7 mouse cellular contexts compared by ENCODE assay signal in the genomic region with DNA sequence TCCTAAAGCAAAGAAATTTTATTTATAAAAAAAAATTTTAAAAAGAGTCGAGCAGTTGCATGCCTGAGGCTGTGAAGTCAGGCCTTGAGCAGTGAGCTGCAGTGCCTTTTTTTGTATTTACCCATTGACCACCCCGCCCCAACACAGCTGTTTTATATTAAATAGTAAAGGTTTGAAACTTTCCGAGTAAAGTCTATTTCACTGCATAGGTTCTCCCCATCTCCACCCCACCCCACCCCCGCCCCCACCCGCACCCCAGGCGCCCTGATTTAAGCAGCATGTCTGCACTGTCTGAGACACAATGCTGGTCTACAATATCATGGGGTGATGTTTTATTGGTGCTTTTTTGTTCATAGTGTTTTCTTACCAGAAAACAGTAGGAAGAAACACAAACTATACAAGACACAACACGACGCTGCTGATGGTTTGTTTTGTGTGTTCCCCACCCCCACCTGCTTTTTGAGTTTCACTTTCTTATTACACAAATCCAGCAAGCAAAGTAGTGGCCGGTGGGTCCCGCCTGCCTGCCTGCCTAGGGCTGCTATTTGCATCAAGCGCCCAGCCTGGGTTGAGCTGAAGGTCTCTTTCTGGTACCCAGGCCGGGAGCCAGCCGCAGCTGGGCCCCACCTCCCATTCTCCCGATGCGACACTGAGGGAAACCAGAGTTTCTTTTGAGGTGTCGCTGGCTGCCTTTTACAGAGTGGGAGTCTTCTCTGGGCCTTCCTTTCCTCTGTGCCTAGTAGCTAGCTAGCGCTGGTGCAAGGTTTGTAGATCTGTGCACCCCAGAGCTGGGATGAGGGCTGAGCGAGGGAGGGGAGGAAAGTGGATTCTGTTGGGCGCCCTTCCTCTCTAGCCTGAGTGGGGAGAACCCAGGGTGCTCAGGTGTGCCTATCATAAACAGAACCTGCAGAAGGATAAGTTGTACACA.
DNase-seq lines count a peak whose midpoint lies in the region; ATAC-seq and TF ChIP-seq lines count a peak whose summit lies in the region.

No protein-coding gene starts in this region.

- H3K4me2 ChIP-seq in embryonic facial prominence, embryonic 11.5 days (ENCODE audit: low read depth, low read length), result peak overlapping the region; percentile 13; the same call in 1 of the 2 replicates
- H3K4me2 ChIP-seq in limb, embryonic 14.5 days (replicated peaks; ENCODE audit: low read depth, low read length, severe bottlenecking), result peak overlapping the region; percentile 28; the same call in 1 of the 2 replicates
- H3K4me2 ChIP-seq in stomach, postnatal 0 days (replicated peaks; ENCODE audit: low read depth), result peak overlapping the region; percentile 44
- H3K4me2 ChIP-seq in forebrain, embryonic 16.5 days (ENCODE audit: low read length), result no peak overlapping the region

- peak overlapping the region; percentile 52; the same call in 1 of the 2 replicates for H3K27ac ChIP-seq in embryonic facial prominence, embryonic 11.5 days (replicated peaks; ENCODE audit: low read depth, low read length)
- peak overlapping the region; percentile 66 for H3K27ac ChIP-seq in limb, embryonic 14.5 days (replicated peaks; ENCODE audit: low read depth, low read length)
- 0 out of 2 replicates have a peak overlapping the region, but pooled peaks have one; percentile 30 for H3K27ac ChIP-seq in stomach, postnatal 0 days (replicated peaks)
- H3K27ac ChIP-seq in forebrain, embryonic 16.5 days (ENCODE audit: low read length), result no peak overlapping the region

- H3K27me3 ChIP-seq in embryonic facial prominence, embryonic 11.5 days (ENCODE audit: control insufficient read depth, insufficient read depth, low read length), result no peaks in the 10 kb centered on the region
- no peaks in the 10 kb centered on the region for H3K27me3 ChIP-seq in limb, embryonic 14.5 days (ENCODE audit: control insufficient read depth, insufficient read depth, low read length)
- H3K27me3 ChIP-seq in stomach, postnatal 0 days (ENCODE audit: control insufficient read depth, insufficient read depth, low read length), result no peaks in the 10 kb centered on the region
- H3K27me3 ChIP-seq in forebrain, embryonic 16.5 days (replicated peaks; ENCODE audit: control insufficient read depth, insufficient read depth, low read length), result 0 out of 2 replicates have a peak, but pooled peaks cover 2% of the 10 kb centered on the region

- no peak for TF ChIP-seq POLR2A in lung, adult 2 months (IDR thresholded peaks at IDR 0.05; ENCODE audit: borderline replicate concordance, extremely low read depth, low read depth, low read length)
- no peak for TF ChIP-seq POLR2A in limb, embryonic 14.5 days (IDR thresholded peaks at IDR 0.05; ENCODE audit: borderline replicate concordance, extremely low read depth, insufficient read depth, insufficient read length)

- intact Hi-C loops in left cerebral cortex, postnatal 25 days (cut with DNase I), result no loop called here

- H3K4me3 ChIP-seq in lung, adult 2 months (replicated peaks; ENCODE audit: extremely low read depth, low read depth, low read length), result peak overlapping the region; percentile 36
- H3K4me3 ChIP-seq in embryonic facial prominence, embryonic 11.5 days (ENCODE audit: low read depth, low read length), result no peak overlapping the region
- 0 out of 2 replicates have a peak overlapping the region, but pooled peaks have one; percentile 9 for H3K4me3 ChIP-seq in limb, embryonic 14.5 days (replicated peaks; ENCODE audit: low read length)
- peak overlapping the region; percentile 22; the same call in 1 of the 2 replicates for H3K4me3 ChIP-seq in stomach, postnatal 0 days (ENCODE audit: low read depth, low read length)
- no peak overlapping the region for H3K4me3 ChIP-seq in forebrain, embryonic 16.5 days (replicated peaks; ENCODE audit: low read length)

- no peaks in the 10 kb centered on the region for H3K36me3 ChIP-seq in embryonic facial prominence, embryonic 11.5 days (replicated peaks; ENCODE audit: control insufficient read depth, insufficient read depth, low read depth, low read length)
- H3K36me3 ChIP-seq in limb, embryonic 14.5 days (ENCODE audit: control insufficient read depth, insufficient read depth, low read length), result peaks cover 15% of the 10 kb centered on the region
- no peaks in the 10 kb centered on the region; the same call in 1 of the 2 replicates for H3K36me3 ChIP-seq in stomach, postnatal 0 days (ENCODE audit: control insufficient read depth, insufficient read depth, low read length)
- H3K36me3 ChIP-seq in forebrain, embryonic 16.5 days (ENCODE audit: control insufficient read depth, insufficient read depth), result no peaks in the 10 kb centered on the region

- no peak for TF ChIP-seq CTCF in lung, adult 2 months (IDR thresholded peaks at IDR 0.05; ENCODE audit: insufficient read depth, low read length)
- TF ChIP-seq CTCF in stomach, postnatal 0 days (IDR thresholded peaks at IDR 0.05; ENCODE audit: low read depth), result no peak

- H3K4me1 ChIP-seq in lung, adult 2 months (ENCODE audit: control insufficient read depth, insufficient read depth, low read length), result no peaks in the 10 kb centered on the region
- H3K4me1 ChIP-seq in embryonic facial prominence, embryonic 11.5 days (ENCODE audit: control insufficient read depth, insufficient read depth, low read length), result no peaks in the 10 kb centered on the region
- peaks cover 5% of the 10 kb centered on the region; the same call in 1 of the 2 replicates for H3K4me1 ChIP-seq in limb, embryonic 14.5 days (ENCODE audit: control insufficient read depth, insufficient read depth, low read length)
- H3K4me1 ChIP-seq in stomach, postnatal 0 days (replicated peaks; ENCODE audit: control insufficient read depth, insufficient read depth), result no peaks in the 10 kb centered on the region
- no peaks in the 10 kb centered on the region for H3K4me1 ChIP-seq in forebrain, embryonic 16.5 days (replicated peaks; ENCODE audit: control insufficient read depth, insufficient read depth, low read length)

- WGBS in lung, adult 2 months, result 36% methylated on average over 19 of the region's 19 CpGs
- 28% methylated on average over 19 of the region's 19 CpGs for WGBS in embryonic facial prominence, embryonic 11.5 days
- 16% methylated on average over 19 of the region's 19 CpGs for WGBS in limb, embryonic 14.5 days
- WGBS in stomach, postnatal 0 days, result 33% methylated on average over 19 of the region's 19 CpGs
- 38% methylated on average over 19 of the region's 19 CpGs for WGBS in forebrain, embryonic 16.5 days

- DNase-seq in lung, adult 2 months, result peak; percentile 12
- no peak for DNase-seq in lung, postnatal 25 days (ENCODE audit: low spot score)
- peak; percentile 66 for DNase-seq in embryonic facial prominence, embryonic 11.5 days (ENCODE audit: low spot score)
- DNase-seq in limb, embryonic 14.5 days (ENCODE audit: low spot score), result peak; percentile 75
- peak; percentile 36 for DNase-seq in stomach, postnatal 0 days (ENCODE audit: low spot score)
- DNase-seq in left cerebral cortex, postnatal 25 days (ENCODE audit: low spot score in 2 of 2), result no peak

- H3K9me3 ChIP-seq in embryonic facial prominence, embryonic 11.5 days (replicated peaks; ENCODE audit: control insufficient read depth, low read length), result no peaks in the 10 kb centered on the region
- H3K9me3 ChIP-seq in limb, embryonic 14.5 days (ENCODE audit: control insufficient read depth, low read length), result no peaks in the 10 kb centered on the region
- H3K9me3 ChIP-seq in stomach, postnatal 0 days (ENCODE audit: control insufficient read depth, low read length), result no peaks in the 10 kb centered on the region
- H3K9me3 ChIP-seq in forebrain, embryonic 16.5 days (ENCODE audit: control insufficient read depth, low read length), result no peaks in the 10 kb centered on the region

- TF ChIP-seq EP300 in stomach, postnatal 0 days (optimal IDR thresholded peaks at IDR 0.05), result no peak

- ATAC-seq in embryonic facial prominence, embryonic 11.5 days (replicated peaks; ENCODE audit: insufficient number of reproducible peaks, low FRiP score, low TSS enrichment, low read depth), result 0 out of 2 replicates have a peak, but pooled peaks have one; percentile 60
- ATAC-seq in limb, embryonic 14.5 days (ENCODE audit: low FRiP score, low read depth), result peak; percentile 76
- peak; percentile 63; the same call in 1 of the 2 replicates for ATAC-seq in stomach, postnatal 0 days (ENCODE audit: low FRiP score, low TSS enrichment)
- no peak for ATAC-seq in forebrain, embryonic 16.5 days

- peak overlapping the region; percentile 28; the same call in 1 of the 2 replicates for H3K9ac ChIP-seq in embryonic facial prominence, embryonic 11.5 days (replicated peaks; ENCODE audit: low read length)
- peak overlapping the region; percentile 40 for H3K9ac ChIP-seq in limb, embryonic 14.5 days (ENCODE audit: low read depth, low read length, severe bottlenecking)
- peak overlapping the region; percentile 9; the same call in 1 of the 2 replicates for H3K9ac ChIP-seq in stomach, postnatal 0 days (ENCODE audit: low read length)
- no peak overlapping the region for H3K9ac ChIP-seq in forebrain, embryonic 16.5 days (replicated peaks; ENCODE audit: low read depth, low read length)

Comparison
In these comparisons a context has a peak if more than half of its experiments do, and no peak if none do; other contexts are left out.
1. DNase-seq: peak in lung, adult 2 months (single experiment), embryonic facial prominence, embryonic 11.5 days (single experiment), limb, embryonic 14.5 days (single experiment) and stomach, postnatal 0 days (single experiment); none in lung, postnatal 25 days (single experiment) and left cerebral cortex, postnatal 25 days (0 of 2).
2. H3K4me3 ChIP-seq: peak in lung, adult 2 months (single experiment), limb, embryonic 14.5 days (single experiment) and stomach, postnatal 0 days (single experiment); none in embryonic facial prominence, embryonic 11.5 days (single experiment) and forebrain, embryonic 16.5 days (single experiment).